Mouse (Mus musculus): ENCODE measurements around the gene Dis3l2.

DNA sequence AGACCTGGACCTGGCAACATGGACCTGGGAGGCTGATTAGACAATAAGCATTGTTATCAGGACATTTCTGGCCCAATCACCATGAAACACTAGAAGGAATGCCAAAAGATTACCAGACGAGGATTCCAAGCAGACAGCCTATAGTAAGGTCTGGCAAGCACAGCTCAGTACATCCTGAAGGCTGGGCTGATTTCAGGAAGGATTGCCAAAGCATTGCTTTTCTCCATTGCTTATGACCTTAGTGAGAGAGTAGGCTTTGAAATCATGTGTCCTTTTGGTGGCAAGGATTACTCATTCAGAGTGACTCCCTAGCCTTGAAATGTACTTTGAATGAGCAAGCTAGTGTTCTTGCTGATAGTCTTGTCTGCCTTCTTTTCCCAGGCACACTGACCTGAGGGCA lies 118.7 kb downstream of the Dis3l2 start:
- no peak for TF ChIP-seq POLR2AphosphoS5 (IDR thresholded peaks at IDR 0.05; ENCODE audit: insufficient replicate concordance, low read depth, low read length)
- TF ChIP-seq GATA1 (IDR thresholded peaks at IDR 0.05; ENCODE audit: borderline replicate concordance, low read length), result no peak
- TF ChIP-seq CTCF (IDR thresholded peaks at IDR 0.05; ENCODE audit: low read depth, low read length), result no peak
- no peak for TF ChIP-seq TAL1 (conservative IDR thresholded peaks at IDR 0.05; ENCODE audit: low read depth, low read length)

All from G1E (cell line).